Comparison of ENCODE assay signal across 8 mouse cellular contexts in genomic region chr7:73538424-73539079, GRCm38 (mm10). TPM values are rescaled to one million over a fixed set of nuclear protein-coding genes. Genes with fewer than 3 reads are reported as not detected.
A peak's percentile ranks its signal among the peaks of the same experiment; 100 is the strongest.
DNase-seq lines count a peak whose midpoint lies in the region; ATAC-seq and TF ChIP-seq lines count a peak whose summit lies in the region.

No protein-coding gene starts in this region.

- no peak for TF ChIP-seq POLR2A in liver, adult 2 months (IDR thresholded peaks at IDR 0.05; ENCODE audit: extremely low read depth, insufficient read depth, low read length)

- peak overlapping the region; percentile 74 for H3K4me3 ChIP-seq in liver, adult 2 months (ENCODE audit: insufficient read depth, low read depth, low read length)
- H3K4me3 ChIP-seq in embryonic facial prominence, embryonic 12.5 days: peak overlapping the region; percentile 45
- peak overlapping the region; percentile 48 for H3K4me3 ChIP-seq in intestine, embryonic 16.5 days (ENCODE audit: low read length)
- H3K4me3 ChIP-seq in neural tube, embryonic 12.5 days: peak overlapping the region; percentile 36

- H3K36me3 ChIP-seq in liver, adult 2 months (ENCODE audit: control insufficient read depth, insufficient read depth, low read length): peaks cover 12% of the 10 kb centered on the region
- no peaks in the 10 kb centered on the region for H3K36me3 ChIP-seq in embryonic facial prominence, embryonic 12.5 days
- no peaks in the 10 kb centered on the region for H3K36me3 ChIP-seq in intestine, embryonic 16.5 days (ENCODE audit: control insufficient read depth, insufficient read depth, low read length)
- H3K36me3 ChIP-seq in neural tube, embryonic 12.5 days: 0 out of 2 replicates have a peak, but pooled peaks cover 2% of the 10 kb centered on the region

- under 1% methylated on average over 4 of the region's 4 CpGs for WGBS in liver, adult 2 months
- 10% methylated on average over 4 of the region's 4 CpGs for WGBS in embryonic facial prominence, embryonic 12.5 days
- 5% methylated on average over 4 of the region's 4 CpGs for WGBS in intestine, embryonic 16.5 days
- 16% methylated on average over 4 of the region's 4 CpGs for WGBS in neural tube, embryonic 12.5 days

- H3K79me2 ChIP-seq in liver, adult 2 months (ENCODE audit: control insufficient read depth, insufficient read depth, low read length): peaks cover 17% of the 10 kb centered on the region; the same call in 1 of the 2 replicates

- peaks cover 13% of the 10 kb centered on the region for H3K4me1 ChIP-seq in liver, adult 2 months (ENCODE audit: control insufficient read depth, insufficient read depth, low read length)
- H3K4me1 ChIP-seq in embryonic facial prominence, embryonic 12.5 days: peaks cover 21% of the 10 kb centered on the region
- H3K4me1 ChIP-seq in intestine, embryonic 16.5 days (ENCODE audit: control insufficient read depth, insufficient read depth, low read length): peaks cover 25% of the 10 kb centered on the region
- H3K4me1 ChIP-seq in neural tube, embryonic 12.5 days: peaks cover 10% of the 10 kb centered on the region

- peak overlapping the region; percentile 40; the same call in 1 of the 2 replicates for H3K9ac ChIP-seq in liver, adult 2 months (ENCODE audit: low read depth, low read length)
- H3K9ac ChIP-seq in embryonic facial prominence, embryonic 12.5 days: peak overlapping the region; percentile 48
- H3K9ac ChIP-seq in intestine, embryonic 16.5 days (ENCODE audit: low read depth, low read length): peak overlapping the region; percentile 65
- peak overlapping the region; percentile 58 for H3K9ac ChIP-seq in neural tube, embryonic 12.5 days

- H3K4me2 ChIP-seq in embryonic facial prominence, embryonic 12.5 days (replicated peaks): peak overlapping the region; percentile 69
- H3K4me2 ChIP-seq in intestine, embryonic 16.5 days (ENCODE audit: low read depth, low read length): peak overlapping the region; percentile 55
- H3K4me2 ChIP-seq in neural tube, embryonic 12.5 days (replicated peaks): peak overlapping the region; percentile 67

- no peak for ATAC-seq in embryonic facial prominence, embryonic 12.5 days (ENCODE audit: insufficient number of reproducible peaks, insufficient read depth, low FRiP score, low TSS enrichment)
- no peak for ATAC-seq in intestine, embryonic 16.5 days
- ATAC-seq in neural tube, embryonic 12.5 days (ENCODE audit: low FRiP score, low read depth): no peak; the same call in 1 of the 2 replicates
- ATAC-seq in megakaryocyte progenitor cell, adult 5-6 weeks (replicated peaks; ENCODE audit: poor library complexity): no peak

- H3K27ac ChIP-seq in liver, adult 2 months (replicated peaks; ENCODE audit: insufficient read depth, low read depth, low read length): peak overlapping the region; percentile 67
- peak overlapping the region; percentile 96 for H3K27ac ChIP-seq in embryonic facial prominence, embryonic 12.5 days
- H3K27ac ChIP-seq in intestine, embryonic 16.5 days (ENCODE audit: low read length): peak overlapping the region; percentile 93
- H3K27ac ChIP-seq in neural tube, embryonic 12.5 days: peak overlapping the region; percentile 86

- no peak for DNase-seq in liver, adult 2 months (ENCODE audit: extremely low read depth, low read depth, low spot score)
- no peak for DNase-seq in liver
- no peak for DNase-seq in Muller cell, postnatal 12 days (ENCODE audit: inconsistent ontology term)
- DNase-seq in ovary, postnatal 10 days (ENCODE audit: low spot score): no peak

- no peak for TF ChIP-seq CTCF in liver, adult 2 months (IDR thresholded peaks at IDR 0.05; ENCODE audit: low read depth, low read length)

- H3K9me3 ChIP-seq in embryonic facial prominence, embryonic 12.5 days: no peaks in the 10 kb centered on the region
- no peaks in the 10 kb centered on the region for H3K9me3 ChIP-seq in intestine, embryonic 16.5 days (ENCODE audit: control insufficient read depth, low read length)
- no peaks in the 10 kb centered on the region for H3K9me3 ChIP-seq in neural tube, embryonic 12.5 days

- no peaks in the 10 kb centered on the region for H3K27me3 ChIP-seq in liver, adult 2 months (ENCODE audit: control insufficient read depth, insufficient read depth, low read length)
- no peaks in the 10 kb centered on the region for H3K27me3 ChIP-seq in embryonic facial prominence, embryonic 12.5 days
- H3K27me3 ChIP-seq in intestine, embryonic 16.5 days (replicated peaks; ENCODE audit: control insufficient read depth, insufficient read depth, low read length): no peaks in the 10 kb centered on the region
- no peaks in the 10 kb centered on the region for H3K27me3 ChIP-seq in neural tube, embryonic 12.5 days (replicated peaks)

RNA-seq across cellular contexts. Expression of gene Chd2, which starts 3.1 kb away (rescaled TPM):
- total RNA-seq in liver, adult 2 months (2014; rRNA removed): 40.0 and 42.0 TPM in 2 replicates
- 16.9 and 20.1 TPM in 2 replicates for polyA plus RNA-seq in liver, adult 2 months (2012; rRNA removed)
- polyA plus RNA-seq in embryonic facial prominence, embryonic 12.5 days (2016; fragmentation: Nextera tagmentation; extraction: Ambion mirVana): 57.9 and 65.0 TPM in 2 replicates
- polyA plus RNA-seq in intestine, embryonic 16.5 days (2015; fragmentation: Nextera tagmentation; extraction: Ambion mirVana): 40.1 and 41.1 TPM in 2 replicates
- polyA plus RNA-seq in neural tube, embryonic 12.5 days (2016; fragmentation: Nextera tagmentation; extraction: Ambion mirVana): 41.5 and 59.7 TPM in 2 replicates
- total RNA-seq in megakaryocyte progenitor cell, adult 5-6 weeks (2015): 46.8 and 54.3 TPM in 2 replicates
- 82.2 and 117 TPM in 2 replicates for total RNA-seq in megakaryocyte progenitor cell, adult 5-6 weeks (2017)
